Mouse (Mus musculus): ENCODE results near the gene Myof.

DNA sequence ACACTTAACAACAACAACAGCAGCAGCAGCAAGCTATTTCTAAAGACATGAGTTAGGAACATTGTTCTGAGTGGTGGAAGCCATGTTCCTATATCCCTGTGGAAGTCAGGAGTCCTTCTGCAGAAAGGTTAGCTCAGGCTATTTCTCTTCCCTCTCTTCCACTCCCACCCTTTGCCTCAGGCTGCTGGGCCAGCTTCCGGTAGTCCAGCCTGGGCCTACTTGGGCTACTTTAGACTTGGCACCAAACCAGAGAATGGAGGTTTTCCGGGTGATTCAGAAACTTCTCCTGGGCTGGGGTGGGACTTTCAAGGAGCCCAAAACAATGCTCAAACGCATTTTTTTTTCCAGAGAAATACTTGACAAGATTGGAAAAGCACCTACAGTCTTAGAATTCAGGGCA is 87.4 kb downstream of the Myof start:
- no peak for TF ChIP-seq POLR2A (IDR thresholded peaks at IDR 0.05; ENCODE audit: extremely low read depth, insufficient read depth, low read length)
- no peak for TF ChIP-seq CTCF (IDR thresholded peaks at IDR 0.05; ENCODE audit: low read depth, low read length)

Data from liver, adult 2 months (tissue).